Mouse (Mus musculus): Measurements from ENCODE around the gene Btbd17. TPM values are rescaled to one million over a fixed set of nuclear protein-coding genes. Genes with fewer than 3 reads are reported as not detected.
A peak's percentile ranks its signal among the peaks of the same experiment; 100 is the strongest.

The Btbd17 gene
- polyA plus RNA-seq, 1 experiment = 34.0 TPM

GRCm38 (mm10) chr11:114769911-114770310, 25.8 kb downstream of the Btbd17 start:
- H3K79me2 ChIP-seq (ENCODE audit: control insufficient read depth, insufficient read depth) = no peaks in the 10 kb centered on the region
- H3K4me2 ChIP-seq (ENCODE audit: low read depth) = no peak overlapping the region
- no peaks in the 10 kb centered on the region for H3K36me3 ChIP-seq (ENCODE audit: control insufficient read depth, insufficient read depth)
- H3K4me3 ChIP-seq = no peak overlapping the region
- no peaks in the 10 kb centered on the region for H3K27me3 ChIP-seq (ENCODE audit: control insufficient read depth, insufficient read depth, insufficient read length)
- no peak overlapping the region for H3ac ChIP-seq (ENCODE audit: control insufficient read depth, insufficient read length)
- TF ChIP-seq E2F4 (IDR thresholded peaks at IDR 0.05; ENCODE audit: insufficient read depth) (no peak), MYOG (IDR thresholded peaks at IDR 0.05; ENCODE audit: control insufficient read depth in 1 of 3, insufficient read depth in 1 of 3, insufficient read length in 2 of 3, low read depth in 2 of 3) (peak in 1 of 3 experiments; percentile 32), POLR2AphosphoS2 (IDR thresholded peaks at IDR 0.05; ENCODE audit: insufficient read length, low read depth) (no peak), REST (IDR thresholded peaks at IDR 0.05; ENCODE audit: insufficient read depth, insufficient read length) (no peak), CEBPB (IDR thresholded peaks at IDR 0.05; ENCODE audit: insufficient read depth, poor library complexity, severe bottlenecking) (no peak), TCF12 (IDR thresholded peaks at IDR 0.05; ENCODE audit: insufficient read depth, poor library complexity, severe bottlenecking) (no peak)

GRCm38 (mm10) chr11:114764820-114765818, 30.6 kb downstream of the Btbd17 start, which contains the start of gene Kif19a:
Gene Kif19a (plus strand): TSS chr11:114765388.
- Histone ChIP-seq H3K27me3 (ENCODE audit: control insufficient read depth, insufficient read depth, insufficient read length) (no peaks in the 10 kb centered on the region), H3ac (ENCODE audit: control insufficient read depth, insufficient read length) (no peak within 1 kb of the TSS), H3K4me3 (peak within 1 kb of the TSS; percentile 10), H3K79me2 (ENCODE audit: control insufficient read depth, insufficient read depth) (no peaks in the 10 kb centered on the region), H3K4me2 (ENCODE audit: low read depth) (peak within 1 kb of the TSS; percentile 89), H3K36me3 (ENCODE audit: control insufficient read depth, insufficient read depth) (no peaks in the 10 kb centered on the region)
- peak; percentile 46 for TF ChIP-seq POLR2AphosphoS2 (IDR thresholded peaks at IDR 0.05; ENCODE audit: insufficient read length, low read depth)
- TF ChIP-seq MYOG (IDR thresholded peaks at IDR 0.05; ENCODE audit: control insufficient read depth in 1 of 3, insufficient read depth in 1 of 3, insufficient read length in 2 of 3, low read depth in 2 of 3) = peak in 2 of 3 experiments; percentile 39 to 79
- no peak for TF ChIP-seq USF1 (IDR thresholded peaks at IDR 0.05; ENCODE audit: low read depth)
- peak in 1 of 3 experiments; percentile 86 for TF ChIP-seq MYOD1 (IDR thresholded peaks at IDR 0.05; ENCODE audit: control insufficient read depth in 1 of 3, insufficient read length in 2 of 3, low read depth in 2 of 3)

GRCm38 (mm10) chr11:114747564-114748138, 48.1 kb downstream of the Btbd17 start:
- H3K4me3 ChIP-seq = no peak overlapping the region
- H3K27me3 ChIP-seq (ENCODE audit: control insufficient read depth, insufficient read depth, insufficient read length) = no peaks in the 10 kb centered on the region
- H3K4me2 ChIP-seq (ENCODE audit: low read depth) = no peak overlapping the region
- H3K79me2 ChIP-seq (ENCODE audit: control insufficient read depth, insufficient read depth) = no peaks in the 10 kb centered on the region
- no peak overlapping the region for H3ac ChIP-seq (ENCODE audit: control insufficient read depth, insufficient read length)
- H3K36me3 ChIP-seq (ENCODE audit: control insufficient read depth, insufficient read depth) = no peaks in the 10 kb centered on the region
- TF ChIP-seq REST (IDR thresholded peaks at IDR 0.05; ENCODE audit: insufficient read depth, insufficient read length) (no peak), TCF3 (IDR thresholded peaks at IDR 0.05; ENCODE audit: insufficient read length, low read depth) (no peak), POLR2A (IDR thresholded peaks at IDR 0.05; ENCODE audit: insufficient read length, low read depth) (no peak), POLR2AphosphoS2 (IDR thresholded peaks at IDR 0.05; ENCODE audit: insufficient read length, low read depth) (no peak), USF1 (IDR thresholded peaks at IDR 0.05; ENCODE audit: low read depth) (no peak), MYOG (IDR thresholded peaks at IDR 0.05; ENCODE audit: control insufficient read depth in 1 of 3, insufficient read depth in 1 of 3, insufficient read length in 2 of 3, low read depth in 2 of 3) (peak in 1 of 3 experiments; percentile 53), MYOD1 (IDR thresholded peaks at IDR 0.05; ENCODE audit: control insufficient read depth in 1 of 3, insufficient read length in 2 of 3, low read depth in 2 of 3) (peak in 1 of 3 experiments; percentile 54)

GRCm38 (mm10) chr11:114745134-114745533, 50.6 kb downstream of the Btbd17 start:
- Histone ChIP-seq H3K4me3 (no peak overlapping the region), H3K27me3 (ENCODE audit: control insufficient read depth, insufficient read depth, insufficient read length) (no peaks in the 10 kb centered on the region), H3K36me3 (ENCODE audit: control insufficient read depth, insufficient read depth) (no peaks in the 10 kb centered on the region), H3K4me2 (ENCODE audit: low read depth) (peak overlapping the region; percentile 26), H3ac (ENCODE audit: control insufficient read depth, insufficient read length) (no peak overlapping the region), H3K79me2 (ENCODE audit: control insufficient read depth, insufficient read depth) (no peaks in the 10 kb centered on the region)
- TF ChIP-seq POLR2AphosphoS2 (IDR thresholded peaks at IDR 0.05; ENCODE audit: insufficient read length, low read depth) = no peak

GRCm38 (mm10) chr11:114741451-114741850, 54.3 kb downstream of the Btbd17 start:
- no peak overlapping the region for H3ac ChIP-seq (ENCODE audit: control insufficient read depth, insufficient read length)
- H3K27me3 ChIP-seq (ENCODE audit: control insufficient read depth, insufficient read depth, insufficient read length) = no peaks in the 10 kb centered on the region
- TF ChIP-seq MYOD1 (IDR thresholded peaks at IDR 0.05; ENCODE audit: control insufficient read depth in 1 of 3, insufficient read length in 2 of 3, low read depth in 2 of 3) (no peak), CEBPB (IDR thresholded peaks at IDR 0.05; ENCODE audit: insufficient read depth, poor library complexity, severe bottlenecking) (no peak), POLR2A (IDR thresholded peaks at IDR 0.05; ENCODE audit: insufficient read length, low read depth) (no peak), MYOG (IDR thresholded peaks at IDR 0.05; ENCODE audit: control insufficient read depth in 1 of 3, insufficient read depth in 1 of 3, insufficient read length in 2 of 3, low read depth in 2 of 3) (no peak)
- no peaks in the 10 kb centered on the region for H3K36me3 ChIP-seq (ENCODE audit: control insufficient read depth, insufficient read depth)
- H3K4me3 ChIP-seq = no peak overlapping the region
- H3K4me2 ChIP-seq (ENCODE audit: low read depth) = no peak overlapping the region
- H3K79me2 ChIP-seq (ENCODE audit: control insufficient read depth, insufficient read depth) = no peaks in the 10 kb centered on the region

Other genes starting within 250 kb of the Btbd17 start
- 3,783 TPM for gene Rpl38, start 127.4 kb downstream of the Btbd17 start, polyA plus RNA-seq (2012; fragmentation: generic; extraction: Trizol)
- gene Ttyh2, start 120.5 kb downstream of the Btbd17 start, polyA plus RNA-seq (2012; fragmentation: generic; extraction: Trizol) = 40.6 TPM
- gene Dnaic2, start 68.5 kb downstream of the Btbd17 start, polyA plus RNA-seq (2012; fragmentation: generic; extraction: Trizol) = 1.00 TPM
- gene Kif19a, start 30.6 kb downstream of the Btbd17 start, polyA plus RNA-seq (2012; fragmentation: generic; extraction: Trizol) = 5.4 TPM
- gene Gpr142, start 3.0 kb upstream of the Btbd17 start, polyA plus RNA-seq (2012; fragmentation: generic; extraction: Trizol) = 0.07 TPM
- 172 TPM for gene Gprc5c, start 55.2 kb upstream of the Btbd17 start, polyA plus RNA-seq (2012; fragmentation: generic; extraction: Trizol)
- 0.40 TPM for gene Cd300a, start 94.1 kb upstream of the Btbd17 start, polyA plus RNA-seq (2012; fragmentation: generic; extraction: Trizol)
- gene Cd300lb, start 138.4 kb upstream of the Btbd17 start, polyA plus RNA-seq (2012; fragmentation: generic; extraction: Trizol) = 0.11 TPM
- not detected for gene Cd300c, start 173.2 kb upstream of the Btbd17 start, polyA plus RNA-seq (2012; fragmentation: generic; extraction: Trizol)
- not detected for gene Cd300ld, start 194.0 kb upstream of the Btbd17 start, polyA plus RNA-seq (2012; fragmentation: generic; extraction: Trizol)
- gene Cd300c2, start 205.9 kb upstream of the Btbd17 start, polyA plus RNA-seq (2012; fragmentation: generic; extraction: Trizol) = not detected
- gene Cd300ld2, start 220.2 kb upstream of the Btbd17 start, polyA plus RNA-seq (2012; fragmentation: generic; extraction: Trizol) = not detected
- gene Cd300ld4, start 231.1 kb upstream of the Btbd17 start, polyA plus RNA-seq (2012; fragmentation: generic; extraction: Trizol) = not detected
- 0.16 TPM for gene Cd300ld5, start 241.8 kb upstream of the Btbd17 start, polyA plus RNA-seq (2012; fragmentation: generic; extraction: Trizol)